Mouse (Mus musculus) hindbrain, embryonic 10.5 days (tissue): Measurements from ENCODE around the gene Gm5485. TPM values are rescaled to one million over a fixed set of nuclear protein-coding genes. Genes with fewer than 3 reads are reported as not detected.

Source experiments
- DNase-seq: peaks from one replicate; pipeline ENCODE4 v3.0.0-alpha.2; 2017; ENCODE audit warnings: low spot score
- H3K27ac ChIP-seq: fragments of 300-500 bp; sonication (generic); 2 replicates; pipeline ENCODE4 v1.5.1; 2016; ENCODE audit warnings: mild to moderate bottlenecking, moderate library complexity
- H3K27me3 ChIP-seq: fragments of 300-500 bp; sonication (generic); 2 replicates; pipeline ENCODE4 v1.6.1; 2016; ENCODE audit warnings: mild to moderate bottlenecking; ENCODE audit not compliant: poor library complexity, insufficient read depth, severe bottlenecking
- H3K36me3 ChIP-seq: fragments of 300-500 bp; sonication (generic); 2 replicates; pipeline ENCODE4 v1.6.1; 2016; ENCODE audit warnings: mild to moderate bottlenecking, moderate library complexity
- H3K4me1 ChIP-seq: fragments of 300-500 bp; sonication (generic); replicated peaks from 2 replicates; pipeline ENCODE4 v1.6.1; 2016; ENCODE audit warnings: mild to moderate bottlenecking
- H3K4me3 ChIP-seq: fragments of 300-500 bp; sonication (generic); 2 replicates; pipeline ENCODE4 v1.5.1; 2016; ENCODE audit warnings: mild to moderate bottlenecking, moderate library complexity
- H3K9me3 ChIP-seq: fragments of 300-500 bp; sonication (generic); 2 replicates; pipeline ENCODE4 v1.6.1; 2016; ENCODE audit warnings: mild to moderate bottlenecking, moderate library complexity
- WGBS: fragments of 180-500 bp; shearing (Covaris S2); methylation state at CpG from one replicate; pipeline ENCODE4 v1.1.7; 2016; 5-methylcytosine and 5-hydroxymethylcytosine counted together
- polyA plus RNA-seq: library from polyadenylated mRNA; unstranded; fragments of >200 nt; fragmentation: Nextera tagmentation; extraction: Ambion mirVana; gene quantifications from 2 replicates; pipeline ENCODE4 v1.2.1, GENCODE M21; 2016

Gene Gm5485
- not detected in 2 replicates for polyA plus RNA-seq

- Histone ChIP-seq H3K9me3 (no peaks in the 10 kb centered on the region), H3K4me3 (no peak within 1 kb of the TSS), H3K36me3 (no peaks in the 10 kb centered on the region), H3K27ac (no peak within 1 kb of the TSS), H3K27me3 (no peaks in the 10 kb centered on the region), H3K4me1 (no peaks in the 10 kb centered on the region)
- 84% methylated on average over 1 of the region's 1 CpGs for WGBS
- DNase-seq: no peak
Measured at GRCm38 (mm10) chr16:48412246-48412645, at the start of gene Gm5485. Gm5485 (minus strand) TSS chr16:48412416.

GRCm38 (mm10) chr16:48453264-48453663 is 41.0 kb upstream of the Gm5485 start:
- WGBS: 77% methylated on average over 3 of the region's 3 CpGs
- Histone ChIP-seq H3K27me3 (no peaks in the 10 kb centered on the region), H3K9me3 (no peaks in the 10 kb centered on the region), H3K4me1 (no peaks in the 10 kb centered on the region), H3K4me3 (no peak overlapping the region), H3K27ac (no peak overlapping the region), H3K36me3 (no peaks in the 10 kb centered on the region)
- DNase-seq: no peak

DNA sequence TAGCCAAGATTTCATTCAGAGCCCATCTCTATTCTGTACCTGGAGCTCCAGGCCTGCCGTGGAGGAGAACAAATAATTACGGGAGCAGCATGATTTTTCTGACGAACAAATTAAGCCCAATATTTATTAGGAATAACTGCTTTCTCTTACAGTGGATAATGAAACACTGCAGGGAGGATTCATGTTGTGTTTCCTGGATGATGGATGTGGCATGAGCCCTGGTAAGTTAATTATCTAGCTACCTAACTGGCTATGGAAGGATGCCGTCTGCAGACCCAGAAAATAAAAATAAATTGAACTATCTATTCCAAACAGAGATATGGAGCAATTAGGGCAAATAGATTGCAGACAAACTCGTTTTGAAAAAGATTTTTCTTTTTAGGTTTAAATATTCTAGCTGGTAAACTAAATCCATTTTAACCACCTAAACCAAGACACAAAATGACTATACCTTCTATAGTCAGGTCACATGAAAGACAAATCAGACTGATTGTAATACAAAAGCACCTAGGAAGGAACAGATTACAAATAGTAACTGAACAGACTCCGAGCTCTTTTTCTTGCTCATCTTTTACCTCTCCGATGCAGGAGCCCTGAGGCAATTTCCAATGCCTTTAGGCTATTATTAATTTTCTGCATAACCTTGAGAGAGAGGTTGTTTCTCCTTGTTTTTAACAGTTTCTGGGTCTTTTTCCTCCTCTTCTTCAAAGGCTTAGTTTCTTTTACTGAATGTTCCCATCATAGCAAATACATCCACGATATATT is 34.1 kb upstream of the Gm5485 start:
- Histone ChIP-seq H3K27me3 (no peaks in the 10 kb centered on the region), H3K9me3 (no peaks in the 10 kb centered on the region), H3K27ac (no peak overlapping the region), H3K4me1 (no peaks in the 10 kb centered on the region), H3K36me3 (no peaks in the 10 kb centered on the region), H3K4me3 (no peak overlapping the region)
- WGBS: 81% methylated on average over 8 of the region's 8 CpGs
- DNase-seq: no peak

- no peaks in the 10 kb centered on the region for H3K36me3 ChIP-seq
- H3K27me3 ChIP-seq: no peaks in the 10 kb centered on the region
- no peaks in the 10 kb centered on the region for H3K4me1 ChIP-seq
- WGBS: 92% methylated on average over 5 of the region's 5 CpGs
- no peak overlapping the region for H3K27ac ChIP-seq
- DNase-seq: no peak
- H3K4me3 ChIP-seq: no peak overlapping the region
- no peaks in the 10 kb centered on the region for H3K9me3 ChIP-seq
Measured at GRCm38 (mm10) chr16:48444589-48444988, 32.4 kb upstream of the Gm5485 start.

- no peak for DNase-seq
- no peaks in the 10 kb centered on the region for H3K4me1 ChIP-seq
- no peak overlapping the region for H3K4me3 ChIP-seq
- H3K9me3 ChIP-seq: no peaks in the 10 kb centered on the region
- no peaks in the 10 kb centered on the region for H3K27me3 ChIP-seq
- H3K36me3 ChIP-seq: no peaks in the 10 kb centered on the region
- no peak overlapping the region for H3K27ac ChIP-seq
Measured at GRCm38 (mm10) chr16:48437476-48437875, 25.3 kb upstream of the Gm5485 start.

DNA sequence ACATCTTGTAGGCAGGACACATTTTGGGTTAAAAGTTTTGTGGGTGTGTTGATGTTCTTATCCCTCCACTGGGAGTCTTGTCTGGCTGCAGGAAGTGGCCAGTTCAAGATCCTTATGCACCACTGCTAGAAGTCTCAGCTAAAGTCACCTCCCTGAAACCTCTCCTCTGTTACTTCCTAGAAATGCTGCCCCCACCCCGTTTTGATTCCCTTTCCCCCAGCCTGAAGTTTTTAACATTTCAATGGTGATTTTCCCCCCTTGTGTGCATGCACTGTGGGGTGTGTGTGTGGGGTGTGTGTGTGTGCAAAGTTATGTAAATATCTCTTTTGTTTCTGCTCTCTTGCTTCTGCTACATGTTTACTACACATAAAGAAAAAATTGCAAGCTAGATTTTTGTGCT is 23.2 kb upstream of the Gm5485 start:
- H3K4me3 ChIP-seq: no peak overlapping the region
- 17% methylated on average over 1 of the region's 1 CpGs for WGBS
- no peaks in the 10 kb centered on the region for H3K4me1 ChIP-seq
- DNase-seq: no peak
- H3K27ac ChIP-seq: no peak overlapping the region
- no peaks in the 10 kb centered on the region for H3K36me3 ChIP-seq
- H3K27me3 ChIP-seq: no peaks in the 10 kb centered on the region
- no peaks in the 10 kb centered on the region for H3K9me3 ChIP-seq

DNA sequence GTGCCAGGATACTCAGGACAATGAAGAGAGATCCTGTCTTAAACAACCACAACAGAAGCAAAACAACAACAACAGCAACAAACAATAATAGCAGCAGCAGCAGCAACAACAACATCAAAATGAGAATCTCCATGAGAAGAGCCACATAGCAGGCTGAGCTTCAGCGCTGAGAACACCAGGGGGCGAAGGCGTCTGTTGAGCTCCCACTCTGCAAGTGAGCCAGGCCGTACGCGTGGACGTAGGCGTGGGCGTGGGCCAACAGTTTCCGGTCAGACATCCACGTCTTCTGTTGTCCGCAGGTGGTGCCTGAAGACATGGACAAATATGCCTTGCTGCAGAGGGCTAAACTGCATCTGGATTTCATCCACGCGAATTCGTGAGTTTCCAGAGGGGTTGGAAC is 18.8 kb upstream of the Gm5485 start, which contains the start of gene Morc1:
Gene Morc1, plus strand, starts transcription at position 211 of the 400 bp plus-strand sequence.
- no peak within 1 kb of the TSS for H3K4me3 ChIP-seq
- H3K27ac ChIP-seq: no peak within 1 kb of the TSS
- DNase-seq: no peak
- no peaks in the 10 kb centered on the region for H3K4me1 ChIP-seq
- H3K27me3 ChIP-seq: no peaks in the 10 kb centered on the region
- no peaks in the 10 kb centered on the region for H3K36me3 ChIP-seq
- WGBS: 92% methylated on average over 15 of the region's 15 CpGs
- no peaks in the 10 kb centered on the region for H3K9me3 ChIP-seq

DNA sequence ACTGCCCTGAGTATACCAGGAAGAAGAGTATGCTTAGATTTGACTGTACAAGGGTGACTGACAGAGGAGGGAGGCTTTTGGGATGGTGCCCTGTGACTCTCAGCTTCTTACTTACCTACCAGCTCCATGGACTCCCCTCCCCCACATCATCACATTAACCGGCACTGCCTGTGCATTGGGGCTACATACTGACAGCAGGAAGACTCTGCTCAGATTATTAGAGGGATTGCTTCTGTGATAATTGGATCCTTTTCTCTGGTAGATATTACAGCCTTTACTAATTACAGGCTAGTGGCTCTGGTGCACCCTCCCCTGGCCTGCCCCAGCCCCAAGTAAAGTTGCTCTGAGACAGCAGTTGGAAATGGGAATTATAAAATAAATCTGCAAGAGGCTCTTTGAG is 17.2 kb upstream of the Gm5485 start:
- H3K4me1 ChIP-seq: no peaks in the 10 kb centered on the region
- no peaks in the 10 kb centered on the region for H3K27me3 ChIP-seq
- no peak for DNase-seq
- H3K4me3 ChIP-seq: no peak overlapping the region
- no peak overlapping the region for H3K27ac ChIP-seq
- WGBS: 86% methylated on average over 1 of the region's 1 CpGs
- no peaks in the 10 kb centered on the region for H3K9me3 ChIP-seq
- no peaks in the 10 kb centered on the region for H3K36me3 ChIP-seq

- H3K9me3 ChIP-seq: no peaks in the 10 kb centered on the region
- no peaks in the 10 kb centered on the region for H3K36me3 ChIP-seq
- 84% methylated on average over 4 of the region's 4 CpGs for WGBS
- H3K27me3 ChIP-seq: no peaks in the 10 kb centered on the region
- no peaks in the 10 kb centered on the region for H3K4me1 ChIP-seq
- no peak overlapping the region for H3K27ac ChIP-seq
- no peak overlapping the region for H3K4me3 ChIP-seq
- no peak for DNase-seq
Measured at GRCm38 (mm10) chr16:48424069-48424468, 11.9 kb upstream of the Gm5485 start.

DNA sequence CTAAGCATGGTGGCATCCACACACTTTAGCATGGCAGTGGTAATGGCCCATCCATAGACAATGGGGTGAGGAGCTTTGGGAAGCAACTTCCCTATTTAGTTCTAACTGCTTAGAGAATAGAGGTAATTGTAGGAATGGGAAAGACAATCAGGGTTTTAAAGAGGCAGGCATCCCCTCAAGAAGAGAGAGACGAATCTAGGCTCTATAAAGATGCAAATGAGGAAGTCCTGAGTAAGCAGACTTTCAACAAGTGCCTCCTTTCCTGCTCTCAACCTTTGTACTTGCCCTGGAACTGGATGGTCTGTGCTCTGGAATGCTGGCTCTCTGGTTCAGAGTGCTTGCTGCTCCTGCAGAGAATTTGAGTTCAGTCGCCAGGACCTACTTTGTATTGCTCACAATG is 10.3 kb upstream of the Gm5485 start:
- WGBS: 26% methylated on average over 2 of the region's 2 CpGs
- Histone ChIP-seq H3K9me3 (no peaks in the 10 kb centered on the region), H3K27ac (no peak overlapping the region), H3K27me3 (no peaks in the 10 kb centered on the region), H3K36me3 (no peaks in the 10 kb centered on the region), H3K4me1 (no peaks in the 10 kb centered on the region), H3K4me3 (no peak overlapping the region)
- no peak for DNase-seq

DNA sequence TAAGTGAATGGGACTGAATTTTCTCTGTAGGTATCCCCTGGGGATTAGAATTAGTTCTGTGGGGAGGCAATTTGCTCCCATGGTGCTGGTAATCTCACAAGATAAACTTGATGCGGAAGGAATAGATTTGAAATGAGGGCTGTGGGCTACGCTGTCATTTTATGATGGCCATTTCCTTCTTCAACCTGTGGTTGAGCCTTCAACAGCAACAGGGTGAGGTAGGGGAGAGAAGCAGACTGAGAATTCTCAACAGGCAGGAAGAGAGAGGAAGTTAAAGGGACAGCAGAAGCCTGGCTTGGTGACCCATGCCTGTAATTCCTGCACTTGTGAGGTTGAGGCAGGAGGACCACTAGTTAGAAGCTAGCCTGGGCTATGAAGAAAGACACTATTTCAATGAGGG is 6.8 kb upstream of the Gm5485 start:
- Histone ChIP-seq H3K9me3 (no peaks in the 10 kb centered on the region), H3K4me3 (no peak overlapping the region), H3K27ac (no peak overlapping the region), H3K4me1 (no peaks in the 10 kb centered on the region), H3K36me3 (no peaks in the 10 kb centered on the region), H3K27me3 (no peaks in the 10 kb centered on the region)
- DNase-seq: no peak
- WGBS: 91% methylated on average over 2 of the region's 2 CpGs

- Histone ChIP-seq H3K27me3 (no peaks in the 10 kb centered on the region), H3K4me1 (no peaks in the 10 kb centered on the region), H3K4me3 (no peak overlapping the region), H3K36me3 (no peaks in the 10 kb centered on the region), H3K27ac (no peak overlapping the region), H3K9me3 (no peaks in the 10 kb centered on the region)
- WGBS: 90% methylated on average over 3 of the region's 3 CpGs
- DNase-seq: no peak
Measured at GRCm38 (mm10) chr16:48418557-48418956, 6.3 kb upstream of the Gm5485 start.

DNA sequence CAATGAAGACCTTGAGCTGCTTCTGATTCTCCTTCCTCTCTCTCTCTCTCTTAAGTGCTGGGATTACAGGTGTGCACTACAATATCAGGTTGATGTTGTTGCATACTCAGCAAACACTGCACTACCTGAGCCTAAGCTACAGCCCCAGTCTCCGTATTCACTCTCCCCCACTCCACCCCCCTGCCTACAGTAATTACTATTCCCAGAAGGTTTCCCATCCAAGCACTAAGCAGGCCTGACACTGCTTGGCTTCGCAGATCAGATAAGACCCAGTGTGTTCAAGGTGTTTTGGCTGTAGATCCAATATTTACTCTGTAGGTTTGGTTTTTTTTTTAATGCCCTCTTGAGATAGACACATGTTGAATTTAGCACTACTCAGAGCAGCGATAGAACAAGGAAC is 2.1 kb downstream of the Gm5485 start:
- Histone ChIP-seq H3K27ac (no peak overlapping the region), H3K27me3 (no peaks in the 10 kb centered on the region), H3K4me3 (no peak overlapping the region), H3K36me3 (no peaks in the 10 kb centered on the region), H3K9me3 (no peaks in the 10 kb centered on the region), H3K4me1 (peaks cover 7% of the 10 kb centered on the region; the same call in 1 of the 2 replicates)
- 81% methylated on average over 3 of the region's 3 CpGs for WGBS
- DNase-seq: no peak

- no peak overlapping the region for H3K4me3 ChIP-seq
- no peak for DNase-seq
- H3K36me3 ChIP-seq: no peaks in the 10 kb centered on the region
- no peaks in the 10 kb centered on the region for H3K27me3 ChIP-seq
- no peak overlapping the region for H3K27ac ChIP-seq
- H3K4me1 ChIP-seq: peaks cover 7% of the 10 kb centered on the region; the same call in 1 of the 2 replicates
- WGBS: 66% methylated on average over 7 of the region's 7 CpGs
- H3K9me3 ChIP-seq: no peaks in the 10 kb centered on the region
Measured at GRCm38 (mm10) chr16:48409580-48409979, 2.6 kb downstream of the Gm5485 start.
